Mouse (Mus musculus): ENCODE results near the gene Hyal1. TPM values are rescaled to one million over a fixed set of nuclear protein-coding genes. Genes with fewer than 3 reads are reported as not detected.

Hyal1 gene
- 1 to 10 TPM; 4.9 to 9.5 (median 6.8) TPM for total RNA-seq (2022)

- no peak for DNase-seq (ENCODE audit: low spot score in 2 of 2)
Measured at GRCm38 (mm10) chr9:107576357-107577107, at the start of gene Hyal1. TSS of gene Hyal1 (plus strand) at chr9:107576927.

- DNase-seq (ENCODE audit: low spot score in 2 of 2), result peak; percentile 79 to 96
Measured at GRCm38 (mm10) chr9:107533791-107534407, 42.8 kb upstream of the Hyal1 start, which contains the start of gene Tmem115. TSS of gene Tmem115 (plus strand) at chr9:107533945.

- DNase-seq (ENCODE audit: low spot score in 2 of 2), result no peak
Measured at GRCm38 (mm10) chr9:107534408-107535202, 42.1 kb upstream of the Hyal1 start.

GRCm38 (mm10) chr9:107538231-107538630, 38.5 kb upstream of the Hyal1 start:
- DNase-seq (ENCODE audit: low spot score in 2 of 2), result no peak

- DNase-seq (ENCODE audit: low spot score in 2 of 2), result no peak
Measured at GRCm38 (mm10) chr9:107538711-107539110, 38.0 kb upstream of the Hyal1 start.

GRCm38 (mm10) chr9:107539940-107540339, 36.8 kb upstream of the Hyal1 start:
- DNase-seq (ENCODE audit: low spot score in 2 of 2), result no peak

GRCm38 (mm10) chr9:107540420-107540819, 36.3 kb upstream of the Hyal1 start:
- no peak for DNase-seq (ENCODE audit: low spot score in 2 of 2)

GRCm38 (mm10) chr9:107541005-107541404, 35.7 kb upstream of the Hyal1 start:
- DNase-seq (ENCODE audit: low spot score in 2 of 2), result no peak

GRCm38 (mm10) chr9:107541474-107542351, 35.0 kb upstream of the Hyal1 start, which contains the start of the genes Cyb561d2 and Nprl2:
TSS of gene Cyb561d2 (minus strand) at chr9:107542193.
TSS of gene Nprl2 (plus strand) at chr9:107542226.
- peak; percentile 87 to 92 for DNase-seq (ENCODE audit: low spot score in 2 of 2)

- no peak for DNase-seq (ENCODE audit: low spot score in 2 of 2)
Measured at GRCm38 (mm10) chr9:107542352-107542686, 34.4 kb upstream of the Hyal1 start.

GRCm38 (mm10) chr9:107542721-107543120, 34.0 kb upstream of the Hyal1 start:
- DNase-seq (ENCODE audit: low spot score in 2 of 2), result no peak

- no peak for DNase-seq (ENCODE audit: low spot score in 2 of 2)
Measured at GRCm38 (mm10) chr9:107543299-107543698, 33.4 kb upstream of the Hyal1 start.

- peak in 1 of 2 experiments; percentile 33 for DNase-seq (ENCODE audit: low spot score in 2 of 2)
Measured at GRCm38 (mm10) chr9:107544196-107544700, 32.5 kb upstream of the Hyal1 start.

GRCm38 (mm10) chr9:107544729-107545128, 32.0 kb upstream of the Hyal1 start:
- DNase-seq (ENCODE audit: low spot score in 2 of 2), result peak in 1 of 2 experiments; percentile 25

- no peak for DNase-seq (ENCODE audit: low spot score in 2 of 2)
Measured at GRCm38 (mm10) chr9:107545199-107545598, 31.5 kb upstream of the Hyal1 start.

GRCm38 (mm10) chr9:107545602-107546001, 31.1 kb upstream of the Hyal1 start:
- peak; percentile 33 to 57 for DNase-seq (ENCODE audit: low spot score in 2 of 2)

- peak; percentile 72 to 90 for DNase-seq (ENCODE audit: low spot score in 2 of 2)
Measured at GRCm38 (mm10) chr9:107547026-107547425, 29.7 kb upstream of the Hyal1 start, which contains the start of gene Zmynd10. TSS of gene Zmynd10 (plus strand) at chr9:107547298.

- no peak for DNase-seq (ENCODE audit: low spot score in 2 of 2)
Measured at GRCm38 (mm10) chr9:107547957-107548356, 28.8 kb upstream of the Hyal1 start.

- DNase-seq (ENCODE audit: low spot score in 2 of 2), result no peak
Measured at GRCm38 (mm10) chr9:107548820-107549219, 27.9 kb upstream of the Hyal1 start.

- DNase-seq (ENCODE audit: low spot score in 2 of 2), result no peak
Measured at GRCm38 (mm10) chr9:107549297-107550074, 27.2 kb upstream of the Hyal1 start.
